Mouse (Mus musculus) midbrain, embryonic 14.5 days (tissue): ENCODE measurements around the gene Pum1. TPM values are rescaled to one million over a fixed set of nuclear protein-coding genes. Genes with fewer than 3 reads are reported as not detected.

ENCODE experiments used
- ATAC-seq: fragments of 200-750 bp; cut with Nextera tagmentation; 2 replicates; pipeline ENCODE4 v1.8.0; 2017; ENCODE audit warnings: moderate number of reproducible peaks, moderate library complexity; ENCODE audit not compliant: low FRiP score, low TSS enrichment
- DNase-seq: peaks from one replicate; pipeline ENCODE4 v3.0.0-alpha.2; 2015
- H3K27ac ChIP-seq: fragments of 300-500 bp; sonication (generic); replicated peaks from 2 replicates; pipeline ENCODE4 v1.5.1; 2014; ENCODE audit warnings: mild to moderate bottlenecking, low read depth, low read length, moderate library complexity
- H3K27me3 ChIP-seq: fragments of 300-500 bp; sonication (generic); 2 replicates; pipeline ENCODE4 v1.6.1; 2014; ENCODE audit warnings: low read length, control low read depth, mixed read lengths; ENCODE audit not compliant: control insufficient read depth, insufficient read depth
- H3K36me3 ChIP-seq: fragments of 300-500 bp; sonication (generic); 2 replicates; pipeline ENCODE4 v1.6.1; 2014; ENCODE audit warnings: low read length, control low read depth; ENCODE audit not compliant: control insufficient read depth, insufficient read depth
- H3K4me1 ChIP-seq: fragments of 300-500 bp; sonication (generic); 2 replicates; pipeline ENCODE4 v1.6.1; 2014; ENCODE audit warnings: mild to moderate bottlenecking, antibody characterized with exemption, low read length, control low read depth; ENCODE audit not compliant: control insufficient read depth, insufficient read depth
- H3K4me2 ChIP-seq: fragments of 300-500 bp; sonication (generic); 2 replicates; pipeline ENCODE4 v1.6.1; 2014; ENCODE audit warnings: mild to moderate bottlenecking, low read length, moderate library complexity
- H3K4me3 ChIP-seq: fragments of 300-500 bp; sonication (generic); replicated peaks from 2 replicates; pipeline ENCODE4 v1.5.1; 2014; ENCODE audit warnings: low read depth, low read length
- H3K9ac ChIP-seq: fragments of 300-500 bp; sonication (generic); replicated peaks from 2 replicates; pipeline ENCODE4 v1.6.1; 2014; ENCODE audit warnings: mild to moderate bottlenecking, low read length, moderate library complexity
- H3K9me3 ChIP-seq: fragments of 300-500 bp; sonication (generic); 2 replicates; pipeline ENCODE4 v1.6.1; 2016; ENCODE audit warnings: low read length, control low read depth, mixed read lengths; ENCODE audit not compliant: control insufficient read depth
- WGBS: fragments of 180-500 bp; shearing (Covaris S2); extraction: QIAGEN DNeasy Blood & Tissue Kit; methylation state at CpG from one replicate; pipeline ENCODE4 v1.1.7; 2014; 5-methylcytosine and 5-hydroxymethylcytosine counted together
- polyA plus RNA-seq: library from polyadenylated mRNA; unstranded; fragments of >200 nt; fragmentation: Nextera tagmentation; extraction: Ambion mirVana; gene quantifications from 2 replicates; pipeline ENCODE4 v1.2.1, GENCODE M21; 2014

Pum1 gene
- polyA plus RNA-seq, 1 experiment from 2014 or later = 116 TPM

- no peaks in the 10 kb centered on the region for H3K4me1 ChIP-seq
- peaks cover 83% of the 10 kb centered on the region for H3K36me3 ChIP-seq
These were observed 91.7 kb downstream of the Pum1 start for GRCm38 (mm10) chr4:130754776-130755175.

GRCm38 (mm10) chr4:130759875-130760274 is 96.8 kb downstream of the Pum1 start:
- Histone ChIP-seq H3K36me3 (peaks cover 79% of the 10 kb centered on the region), H3K4me2 (no peak overlapping the region), H3K27ac (no peak overlapping the region), H3K9me3 (no peaks in the 10 kb centered on the region), H3K4me1 (no peaks in the 10 kb centered on the region), H3K4me3 (no peak overlapping the region), H3K9ac (no peak overlapping the region), H3K27me3 (no peaks in the 10 kb centered on the region)
- 92% methylated on average over 2 of the region's 2 CpGs for WGBS
- ATAC-seq (no peak), DNase-seq (no peak)

More at GRCm38 (mm10) chr4:130754776-130755175, 91.7 kb downstream of the Pum1 start:
- Histone ChIP-seq H3K27me3 (no peaks in the 10 kb centered on the region), H3K27ac (no peak overlapping the region), H3K9ac (no peak overlapping the region), H3K4me2 (no peak overlapping the region), H3K9me3 (no peaks in the 10 kb centered on the region), H3K4me3 (no peak overlapping the region)
- DNase-seq (no peak), ATAC-seq (no peak)
- 87% methylated on average over 2 of the region's 2 CpGs for WGBS

DNA sequence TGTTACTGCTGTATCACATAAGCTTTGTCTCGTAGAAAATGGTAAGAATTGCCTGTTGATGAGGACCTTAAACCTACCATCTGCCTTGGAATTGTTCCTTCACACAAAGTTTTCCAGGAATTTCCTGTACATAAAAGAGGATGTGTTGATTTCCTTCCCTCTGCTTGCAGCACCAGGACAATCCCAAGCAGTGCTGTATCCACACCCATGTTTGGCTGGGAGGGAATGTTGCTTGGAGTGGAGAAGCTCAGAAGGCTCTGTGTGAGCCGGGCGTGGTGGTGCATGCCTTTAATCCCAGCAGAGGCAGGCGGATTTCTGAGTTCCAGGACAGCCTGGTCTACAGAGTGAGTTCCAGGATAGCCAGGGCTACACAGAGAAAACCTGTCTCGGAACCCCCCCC is 98.7 kb downstream of the Pum1 start:
- 92% methylated on average over 5 of the region's 5 CpGs for WGBS
- no peak overlapping the region for H3K4me3 ChIP-seq
- no peak overlapping the region for H3K27ac ChIP-seq
- no peak overlapping the region for H3K4me2 ChIP-seq
- no peak for DNase-seq
- ATAC-seq = no peak
- no peaks in the 10 kb centered on the region for H3K4me1 ChIP-seq
- H3K36me3 ChIP-seq = peaks cover 84% of the 10 kb centered on the region
- no peaks in the 10 kb centered on the region for H3K27me3 ChIP-seq
- H3K9ac ChIP-seq = no peak overlapping the region
- H3K9me3 ChIP-seq = no peaks in the 10 kb centered on the region

- Histone ChIP-seq H3K27me3 (no peaks in the 10 kb centered on the region), H3K27ac (no peak overlapping the region), H3K9me3 (no peaks in the 10 kb centered on the region), H3K4me1 (no peaks in the 10 kb centered on the region), H3K4me2 (no peak overlapping the region), H3K4me3 (no peak overlapping the region), H3K9ac (no peak overlapping the region), H3K36me3 (peaks cover 91% of the 10 kb centered on the region)
- DNase-seq = no peak
- 94% methylated on average over 7 of the region's 7 CpGs for WGBS
- ATAC-seq = no peak
These were observed 102.5 kb downstream of the Pum1 start for GRCm38 (mm10) chr4:130765399-130766160.

DNA sequence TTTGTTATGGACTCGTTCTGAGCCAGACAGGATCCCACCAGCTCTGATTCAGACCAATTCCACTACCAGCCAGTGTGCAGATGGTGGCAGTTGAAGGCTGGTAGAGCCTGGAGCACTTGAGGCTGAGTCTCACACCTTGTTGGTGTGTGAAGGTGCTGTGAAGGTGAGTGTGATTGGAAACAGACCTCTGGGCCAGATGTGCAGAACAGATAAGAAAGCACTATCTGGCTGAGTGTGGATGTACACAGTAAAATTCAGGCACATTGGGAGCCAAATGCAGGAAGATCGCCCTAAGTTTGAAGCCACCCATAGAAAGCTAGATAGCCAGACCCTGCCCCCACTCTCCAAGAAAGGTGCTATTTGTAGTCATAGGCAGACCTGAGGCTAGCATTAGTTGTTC is 103.3 kb downstream of the Pum1 start:
- DNase-seq (no peak), ATAC-seq (no peak)
- H3K9ac ChIP-seq = no peak overlapping the region
- 97% methylated on average over 1 of the region's 2 CpGs for WGBS
- no peaks in the 10 kb centered on the region for H3K9me3 ChIP-seq
- no peak overlapping the region for H3K4me2 ChIP-seq
- no peak overlapping the region for H3K4me3 ChIP-seq
- no peaks in the 10 kb centered on the region for H3K4me1 ChIP-seq
- peaks cover 92% of the 10 kb centered on the region for H3K36me3 ChIP-seq
- H3K27me3 ChIP-seq = no peaks in the 10 kb centered on the region
- no peak overlapping the region for H3K27ac ChIP-seq

- Histone ChIP-seq H3K4me1 (no peaks in the 10 kb centered on the region), H3K9ac (no peak overlapping the region), H3K4me2 (no peak overlapping the region), H3K4me3 (no peak overlapping the region), H3K36me3 (peaks cover 92% of the 10 kb centered on the region), H3K27me3 (no peaks in the 10 kb centered on the region), H3K27ac (no peak overlapping the region), H3K9me3 (no peaks in the 10 kb centered on the region)
- WGBS = 90% methylated on average over 4 of the region's 4 CpGs
- ATAC-seq (no peak), DNase-seq (no peak)
These were observed 103.8 kb downstream of the Pum1 start for GRCm38 (mm10) chr4:130766926-130767325.

GRCm38 (mm10) chr4:130773899-130774298 is 110.8 kb downstream of the Pum1 start:
- no peaks in the 10 kb centered on the region for H3K4me1 ChIP-seq
- H3K9me3 ChIP-seq = no peaks in the 10 kb centered on the region
- 94% methylated on average over 4 of the region's 4 CpGs for WGBS
- DNase-seq (no peak), ATAC-seq (no peak)
- H3K27me3 ChIP-seq = no peaks in the 10 kb centered on the region
- no peak overlapping the region for H3K27ac ChIP-seq
- peaks cover 83% of the 10 kb centered on the region for H3K36me3 ChIP-seq
- H3K9ac ChIP-seq = no peak overlapping the region
- no peak overlapping the region for H3K4me3 ChIP-seq
- no peak overlapping the region for H3K4me2 ChIP-seq

DNA sequence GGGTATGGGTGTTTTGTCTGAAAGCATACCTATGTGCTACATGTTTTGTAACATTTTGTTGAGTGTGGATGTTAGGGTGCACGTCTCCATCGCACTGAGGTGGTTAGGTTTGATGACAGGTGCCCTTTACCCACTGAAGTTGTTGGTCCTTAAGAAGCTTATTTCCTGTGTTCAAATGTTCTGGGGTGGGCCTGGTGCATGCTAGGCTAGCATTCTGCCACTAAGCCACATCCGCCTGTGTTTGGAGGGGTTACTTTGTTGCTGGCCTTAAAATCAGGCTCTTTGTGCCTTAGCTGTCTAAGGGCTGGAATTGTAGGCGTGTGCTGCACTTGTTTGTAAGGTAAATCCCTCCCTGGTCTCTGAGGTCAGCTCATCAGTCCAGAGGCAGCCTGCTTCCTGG is 111.7 kb downstream of the Pum1 start:
- no peak for ATAC-seq
- H3K4me3 ChIP-seq = no peak overlapping the region
- no peak overlapping the region for H3K27ac ChIP-seq
- no peak for DNase-seq
- peaks cover 85% of the 10 kb centered on the region for H3K36me3 ChIP-seq
- H3K9ac ChIP-seq = no peak overlapping the region
- H3K4me2 ChIP-seq = no peak overlapping the region
- 94% methylated on average over 4 of the region's 4 CpGs for WGBS
- no peaks in the 10 kb centered on the region for H3K9me3 ChIP-seq
- H3K27me3 ChIP-seq = no peaks in the 10 kb centered on the region
- H3K4me1 ChIP-seq = no peaks in the 10 kb centered on the region

DNA sequence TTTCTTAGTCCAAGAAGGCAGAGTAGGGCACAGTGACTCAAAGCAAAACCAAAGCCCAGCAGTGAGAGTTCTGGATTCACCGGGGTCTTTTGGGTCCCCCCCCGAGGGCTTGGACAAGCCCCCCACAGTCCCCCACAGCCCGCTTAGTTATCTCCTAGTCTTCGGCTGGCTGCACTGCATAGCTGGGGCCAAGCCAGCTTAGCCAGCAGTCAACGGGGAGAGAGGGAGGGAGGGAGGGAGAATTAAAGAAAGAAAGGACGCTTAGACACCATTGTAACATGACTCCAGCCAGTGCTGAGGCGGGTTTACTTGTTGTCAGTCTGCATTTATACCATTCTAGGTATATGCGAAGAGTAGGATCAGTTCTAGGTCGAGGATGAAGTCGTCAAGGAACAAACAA is 114.5 kb downstream of the Pum1 start:
- H3K4me1 ChIP-seq = no peaks in the 10 kb centered on the region
- WGBS = 38% methylated on average over 10 of the region's 10 CpGs
- no peak overlapping the region for H3K4me3 ChIP-seq
- H3K27me3 ChIP-seq = no peaks in the 10 kb centered on the region
- H3K9ac ChIP-seq = no peak overlapping the region
- no peak overlapping the region for H3K4me2 ChIP-seq
- no peak overlapping the region for H3K27ac ChIP-seq
- no peak for ATAC-seq
- no peaks in the 10 kb centered on the region for H3K9me3 ChIP-seq
- peaks cover 79% of the 10 kb centered on the region for H3K36me3 ChIP-seq
- no peak for DNase-seq
